Mouse (Mus musculus): ENCODE data around the gene St6gal2.

GRCm38 (mm10) chr17:55475974-55476373 is 30.8 kb downstream of the St6gal2 start:
- TF ChIP-seq CTCF (IDR thresholded peaks at IDR 0.05; ENCODE audit: extremely low read depth, insufficient read depth, low read length) (no peak), POLR2A (IDR thresholded peaks at IDR 0.05; ENCODE audit: extremely low read depth, insufficient read depth, low read length) (no peak)

Data from cortical plate, adult 2 months (tissue).